Mouse (Mus musculus): Measurements from ENCODE around the gene Sox30.

GRCm38 (mm10) chr11:45979946-45980892 is at the start of gene Sox30:
- TF ChIP-seq CTCF (IDR thresholded peaks at IDR 0.05; ENCODE audit: control insufficient read depth, insufficient read depth, low read length) (no peak), POLR2A (IDR thresholded peaks at IDR 0.05; ENCODE audit: borderline replicate concordance, control insufficient read depth, low read depth, low read length) (no peak)
